Mouse (Mus musculus) granulocyte monocyte progenitor cell, adult 5-6 weeks (primary cell): ENCODE data around the gene Gm6502. TPM values are rescaled to one million over a fixed set of nuclear protein-coding genes. Genes with fewer than 3 reads are reported as not detected.
"Not testable (repeated sequence)": the region's sequence is repeated elsewhere in the genome, so short reads cannot be mapped to it uniquely, and the experiment has no call there.

Experiments used
- ATAC-seq: replicated peaks from 2 replicates; pipeline ENCODE4 v1.8.0; 2016; ENCODE audit warnings: mild to moderate bottlenecking, moderate TSS enrichment, inconsistent platforms; ENCODE audit not compliant: poor library complexity, severe bottlenecking
- total RNA-seq, 2 experiments: library from RNA; stranded (forward) in 1 of 2; stranded (reverse) in 1 of 2; fragments of 200-712, 200-1000 nt in 1 of 2; fragments of >200 nt in 1 of 2; fragmentation: Nextera tagmentation in 1 of 2; gene quantifications; 2 replicates each; pipeline ENCODE4 v1.2.3; 2014 to 2017

Gene Gm6502
- total RNA-seq (2014; fragmentation: Nextera tagmentation): not detected in 2 replicates
- not detected in 2 replicates for total RNA-seq (2017)

DNA sequence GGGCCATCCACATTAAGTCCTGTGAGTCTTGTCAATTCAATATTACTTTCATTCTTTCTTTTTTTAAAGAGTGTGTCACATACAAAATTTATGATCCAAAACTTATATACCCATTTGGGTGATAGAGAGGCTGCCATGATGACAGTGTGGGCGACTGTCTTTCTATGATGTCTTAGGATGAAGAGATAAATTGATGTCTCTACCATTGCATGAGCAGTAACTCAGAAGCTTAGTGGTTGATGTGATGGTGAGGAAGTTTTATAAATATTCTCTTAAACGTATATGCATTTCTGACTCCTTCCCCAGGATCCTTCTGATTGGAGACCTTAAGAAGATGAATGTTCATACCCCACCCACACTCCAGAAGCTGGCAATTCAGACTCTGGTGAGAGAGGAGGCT, at the start of gene Gm6502:
TSS of gene Gm6502 (plus strand) at position 301 of the 400 bp plus-strand sequence.
- not testable (repeated sequence) for ATAC-seq

DNA sequence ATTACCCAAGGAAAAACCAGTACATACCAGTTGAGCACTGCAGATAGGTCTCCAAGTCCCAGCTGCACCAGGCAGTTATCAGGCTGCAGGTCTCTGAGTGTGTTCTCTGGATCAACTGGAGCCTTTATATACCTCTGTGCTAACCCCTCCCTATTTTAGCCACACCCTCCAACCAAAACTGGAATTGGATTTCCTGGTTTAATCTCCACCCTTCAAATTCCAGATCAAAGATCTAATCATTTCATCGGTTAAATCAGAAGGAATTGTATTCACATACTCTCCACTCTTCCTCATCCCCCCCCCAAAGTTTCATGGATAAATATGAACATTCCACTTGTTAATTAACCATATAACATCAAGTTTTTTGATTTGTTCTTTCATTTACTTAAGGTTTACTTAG, 7.5 kb upstream of the Gm6502 start, which contains the start of gene A430089I19Rik:
TSS of gene A430089I19Rik (minus strand) at position 101 of the 400 bp plus-strand sequence.
- not testable (repeated sequence) for ATAC-seq

DNA sequence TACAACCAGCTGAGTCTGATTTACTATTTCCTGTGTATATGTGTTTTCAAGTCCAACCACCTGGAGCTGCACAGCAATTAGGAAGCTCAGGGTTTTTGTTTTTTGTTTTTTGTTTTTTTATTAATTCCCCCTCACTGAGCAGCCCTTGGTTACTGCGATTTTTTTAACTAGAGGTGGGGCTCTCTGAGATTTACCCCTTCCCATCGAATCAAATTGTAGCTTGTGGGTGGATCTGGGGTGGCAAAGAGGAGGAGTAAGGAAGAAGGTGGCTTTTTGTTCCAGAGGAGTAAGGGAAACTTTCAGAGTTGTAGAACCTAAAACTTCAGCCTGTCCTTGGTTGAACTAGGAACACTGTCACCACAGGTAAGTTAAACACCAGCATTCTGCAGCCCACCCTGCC, 25.2 kb downstream of the Gm6502 start, which contains the start of gene AA792892:
TSS of gene AA792892 (plus strand) at position 301 of the 400 bp plus-strand sequence.
- not testable (repeated sequence) for ATAC-seq

Other genes starting within 250 kb of the Gm6502 start
- gene BC061212, start 243.9 kb upstream of the Gm6502 start, total RNA-seq (2014; fragmentation: Nextera tagmentation): not detected in 2 replicates
- gene BC061212, start 243.9 kb upstream of the Gm6502 start, total RNA-seq (2017): not detected in 2 replicates
- gene Gm6351, start 238.1 kb upstream of the Gm6502 start, total RNA-seq (2014; fragmentation: Nextera tagmentation): not detected in 2 replicates
- gene Gm6351, start 238.1 kb upstream of the Gm6502 start, total RNA-seq (2017): not detected in 2 replicates
- not detected in 2 replicates for gene Gm3106, start 96.4 kb upstream of the Gm6502 start, total RNA-seq (2014; fragmentation: Nextera tagmentation)
- not detected in 2 replicates for gene Gm3106, start 96.4 kb upstream of the Gm6502 start, total RNA-seq (2017)
- not detected in 2 replicates for gene A430089I19Rik, start 7.6 kb upstream of the Gm6502 start, total RNA-seq (2014; fragmentation: Nextera tagmentation)
- gene A430089I19Rik, start 7.6 kb upstream of the Gm6502 start, total RNA-seq (2017): not detected in 2 replicates
- not detected in 2 replicates for gene AA792892, start 25.3 kb downstream of the Gm6502 start, total RNA-seq (2014; fragmentation: Nextera tagmentation)
- not detected in 2 replicates for gene AA792892, start 25.3 kb downstream of the Gm6502 start, total RNA-seq (2017)
- gene Gm7682, start 131.3 kb downstream of the Gm6502 start, total RNA-seq (2014; fragmentation: Nextera tagmentation): not detected in 2 replicates
- not detected in 2 replicates for gene Gm7682, start 131.3 kb downstream of the Gm6502 start, total RNA-seq (2017)
- not detected in 2 replicates for gene Gm3139, start 211.9 kb downstream of the Gm6502 start, total RNA-seq (2014; fragmentation: Nextera tagmentation)
- not detected in 2 replicates for gene Gm3139, start 211.9 kb downstream of the Gm6502 start, total RNA-seq (2017)